8 mouse cellular contexts compared by ENCODE assay signal in genomic region chr7:75118022-75118673, GRCm38 (mm10).
DNase-seq lines count a peak whose midpoint lies in the region; ATAC-seq lines count a peak whose summit lies in the region.

No protein-coding gene starts in this region.

- peak; percentile 59 to 77 for DNase-seq in right cerebral cortex, postnatal 10 days (ENCODE audit: low spot score in 2 of 2)
- DNase-seq in right cerebral cortex, postnatal 25 days = no peak
- peak; percentile 41 for DNase-seq in embryo, embryonic 9.5 days (ENCODE audit: extremely low spot score)
- DNase-seq in heart, postnatal 4 days = peak; percentile 34
- peak; percentile 40 to 43 for DNase-seq in layer of hippocampus, adult 8-10 months (ENCODE audit: low spot score in 2 of 2)
- peak; percentile 19 to 54 for DNase-seq in thymus, postnatal 10 days (ENCODE audit: low spot score in 2 of 2)
- DNase-seq in right cerebral cortex, postnatal 14 days = no peak

- ATAC-seq in megakaryocyte-erythroid progenitor cell, adult 5-6 weeks (replicated peaks; ENCODE audit: low FRiP score, low TSS enrichment, poor library complexity, severe bottlenecking) = peak; percentile 100

Comparison
In these comparisons a context has a peak if more than half of its experiments do, and no peak if none do; other contexts are left out.
1. DNase-seq: peak in right cerebral cortex, postnatal 10 days (2 of 2), embryo, embryonic 9.5 days (single experiment), heart, postnatal 4 days (single experiment), layer of hippocampus, adult 8-10 months (2 of 2) and thymus, postnatal 10 days (2 of 2); none in right cerebral cortex, postnatal 25 days (single experiment) and right cerebral cortex, postnatal 14 days (single experiment).